Mouse (Mus musculus): Measurements from ENCODE around the gene Cyp2ab1.

DNA sequence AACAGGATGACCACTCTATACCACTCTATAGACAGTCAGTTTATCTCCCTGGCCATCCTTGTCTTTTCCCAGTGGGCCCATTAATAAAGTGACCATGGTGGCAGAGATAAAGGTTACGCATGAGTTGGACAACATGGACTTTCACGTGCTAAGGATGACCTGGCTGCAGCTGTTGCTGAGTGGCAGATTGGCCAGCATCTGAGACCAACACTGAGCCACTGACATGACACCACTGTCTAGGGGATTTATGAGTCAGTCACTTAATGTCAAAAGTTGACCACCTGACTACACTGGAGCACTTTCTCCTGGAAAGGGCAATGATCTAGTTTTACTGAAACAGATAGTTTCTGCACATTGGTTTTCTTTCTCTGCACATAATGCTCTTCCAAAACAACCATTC is 29.6 kb upstream of the Cyp2ab1 start:
- TF ChIP-seq POLR2A (IDR thresholded peaks at IDR 0.05; ENCODE audit: extremely low read depth, insufficient read depth, low read length), result no peak
- no peak for TF ChIP-seq CTCF (IDR thresholded peaks at IDR 0.05; ENCODE audit: low read depth, low read length)
